Mouse (Mus musculus) CD4-positive, CD25-positive, alpha-beta regulatory T cell (primary cell): Measurements from ENCODE around the gene Slc22a30. TPM values are rescaled to one million over a fixed set of nuclear protein-coding genes. Genes with fewer than 3 reads are reported as not detected.

Experiments used
- polyA plus RNA-seq: library from polyadenylated mRNA; unstranded; fragments of 100-300 nt; shearing (Covaris generic); gene quantifications from one replicate; pipeline ENCODE4 v1.2.1, GENCODE M21; 2017

The Slc22a30 gene
- polyA plus RNA-seq, result not detected

GRCm38 (mm10) chr19:8405011-8405410 is at the start of gene Slc22a30:
Gene Slc22a30, minus strand, starts transcription at chr19:8405111.

Other genes with a start within 250 kb of the Slc22a30 start
- gene Slc22a29, start 186.2 kb downstream of the Slc22a30 start, polyA plus RNA-seq, result not detected
- not detected for gene Slc22a8, start 186.1 kb upstream of the Slc22a30 start, polyA plus RNA-seq
- not detected for gene Slc22a6, start 212.9 kb upstream of the Slc22a30 start, polyA plus RNA-seq